Mouse (Mus musculus) CH12.LX (cell line): Measurements from ENCODE around the gene Tsnaxip1. TPM values are rescaled to one million over a fixed set of nuclear protein-coding genes. Genes with fewer than 3 reads are reported as not detected.

Experiments used
- polyA plus RNA-seq: library from polyadenylated mRNA; unstranded; fragments of >175 nt; gene quantifications from 2 replicates; pipeline ENCODE4 v1.2.1, GENCODE M21; 2012; ENCODE audit warnings: low read depth; ENCODE audit not compliant: insufficient read length
- total RNA-seq, 2 experiments: library from RNA; depleted of rRNA; stranded (reverse); fragments of 300-350 nt in 1 of 2; fragments of >200 nt in 1 of 2; gene quantifications; 2 replicates each; pipeline ENCODE4 v1.2.3; 2012 to 2014

The Tsnaxip1 gene
- total and polyA plus RNA-seq, 3 experiments, result 0.13 to 0.50 (median 0.13) TPM

Other genes with a start within 250 kb of the Tsnaxip1 start
Only the 20 nearest of the 25 such genes appear.
- gene Carmil2, start 141.5 kb upstream of the Tsnaxip1 start, total RNA-seq (2012; rRNA removed), result 7.5 and 7.6 TPM in 2 replicates
- 1.7 and 2.0 TPM in 2 replicates for gene Carmil2, start 141.5 kb upstream of the Tsnaxip1 start, total RNA-seq (2014; rRNA removed)
- gene Carmil2, start 141.5 kb upstream of the Tsnaxip1 start, polyA plus RNA-seq, result 32.6 and 33.2 TPM in 2 replicates
- gene Acd, start 126.6 kb upstream of the Tsnaxip1 start, total RNA-seq (2012; rRNA removed), result 10.9 and 11.9 TPM in 2 replicates
- 4.8 and 5.2 TPM in 2 replicates for gene Acd, start 126.6 kb upstream of the Tsnaxip1 start, total RNA-seq (2014; rRNA removed)
- 31.8 and 40.0 TPM in 2 replicates for gene Acd, start 126.6 kb upstream of the Tsnaxip1 start, polyA plus RNA-seq
- 17.5 and 32.3 TPM in 2 replicates for gene Pard6a, start 126.6 kb upstream of the Tsnaxip1 start, total RNA-seq (2012; rRNA removed)
- gene Pard6a, start 126.6 kb upstream of the Tsnaxip1 start, total RNA-seq (2014; rRNA removed), result 18.9 and 23.3 TPM in 2 replicates
- 10.0 and 15.9 TPM in 2 replicates for gene Pard6a, start 126.6 kb upstream of the Tsnaxip1 start, polyA plus RNA-seq
- gene 4933405L10Rik, start 120.1 kb upstream of the Tsnaxip1 start, total RNA-seq (2012; rRNA removed), result 0.25 TPM in 1 of 2 replicates, not detected in the other
- not detected in 2 replicates for gene 4933405L10Rik, start 120.1 kb upstream of the Tsnaxip1 start, total RNA-seq (2014; rRNA removed)
- not detected in 2 replicates for gene 4933405L10Rik, start 120.1 kb upstream of the Tsnaxip1 start, polyA plus RNA-seq
- 25.2 and 27.4 TPM in 2 replicates for gene Enkd1, start 119.5 kb upstream of the Tsnaxip1 start, total RNA-seq (2012; rRNA removed)
- gene Enkd1, start 119.5 kb upstream of the Tsnaxip1 start, total RNA-seq (2014; rRNA removed), result 15.6 and 17.7 TPM in 2 replicates
- 30.8 and 35.9 TPM in 2 replicates for gene Enkd1, start 119.5 kb upstream of the Tsnaxip1 start, polyA plus RNA-seq
- 3.1 and 4.7 TPM in 2 replicates for gene Gfod2, start 69.1 kb upstream of the Tsnaxip1 start, total RNA-seq (2012; rRNA removed)
- gene Gfod2, start 69.1 kb upstream of the Tsnaxip1 start, total RNA-seq (2014; rRNA removed), result 1.7 and 1.8 TPM in 2 replicates
- 3.1 and 3.4 TPM in 2 replicates for gene Gfod2, start 69.1 kb upstream of the Tsnaxip1 start, polyA plus RNA-seq
- 8.1 and 8.7 TPM in 2 replicates for gene Ranbp10, start 381 bp upstream of the Tsnaxip1 start, total RNA-seq (2012; rRNA removed)
- gene Ranbp10, start 381 bp upstream of the Tsnaxip1 start, total RNA-seq (2014; rRNA removed), result 7.4 and 7.9 TPM in 2 replicates
- 12.8 and 15.8 TPM in 2 replicates for gene Ranbp10, start 381 bp upstream of the Tsnaxip1 start, polyA plus RNA-seq
- gene Cenpt, start 25.5 kb downstream of the Tsnaxip1 start, total RNA-seq (2012; rRNA removed), result 21.3 and 21.4 TPM in 2 replicates
- 17.3 TPM in 2 replicates for gene Cenpt, start 25.5 kb downstream of the Tsnaxip1 start, total RNA-seq (2014; rRNA removed)
- gene Cenpt, start 25.5 kb downstream of the Tsnaxip1 start, polyA plus RNA-seq, result 28.2 and 29.4 TPM in 2 replicates
- gene Thap11, start 27.4 kb downstream of the Tsnaxip1 start, total RNA-seq (2012; rRNA removed), result 40.2 and 42.6 TPM in 2 replicates
- gene Thap11, start 27.4 kb downstream of the Tsnaxip1 start, total RNA-seq (2014; rRNA removed), result 29.7 and 31.9 TPM in 2 replicates
- gene Thap11, start 27.4 kb downstream of the Tsnaxip1 start, polyA plus RNA-seq, result 21.3 and 21.7 TPM in 2 replicates
- gene Nutf2, start 32.8 kb downstream of the Tsnaxip1 start, total RNA-seq (2012; rRNA removed), result 144 and 193 TPM in 2 replicates
- gene Nutf2, start 32.8 kb downstream of the Tsnaxip1 start, total RNA-seq (2014; rRNA removed), result 205 and 223 TPM in 2 replicates
- gene Nutf2, start 32.8 kb downstream of the Tsnaxip1 start, polyA plus RNA-seq, result 7.9 and 11.2 TPM in 2 replicates
- 41.6 and 47.0 TPM in 2 replicates for gene Edc4, start 53.1 kb downstream of the Tsnaxip1 start, total RNA-seq (2012; rRNA removed)
- gene Edc4, start 53.1 kb downstream of the Tsnaxip1 start, total RNA-seq (2014; rRNA removed), result 28.2 and 28.7 TPM in 2 replicates
- gene Edc4, start 53.1 kb downstream of the Tsnaxip1 start, polyA plus RNA-seq, result 37.5 and 46.4 TPM in 2 replicates
- gene Nrn1l, start 65.8 kb downstream of the Tsnaxip1 start, total RNA-seq (2012; rRNA removed), result 0.38 and 0.42 TPM in 2 replicates
- not detected in 2 replicates for gene Nrn1l, start 65.8 kb downstream of the Tsnaxip1 start, total RNA-seq (2014; rRNA removed)
- not detected in 2 replicates for gene Nrn1l, start 65.8 kb downstream of the Tsnaxip1 start, polyA plus RNA-seq
- 12.2 and 12.9 TPM in 2 replicates for gene Pskh1, start 72.7 kb downstream of the Tsnaxip1 start, total RNA-seq (2012; rRNA removed)
- gene Pskh1, start 72.7 kb downstream of the Tsnaxip1 start, total RNA-seq (2014; rRNA removed), result 10.5 and 11.0 TPM in 2 replicates
- 11.5 and 12.3 TPM in 2 replicates for gene Pskh1, start 72.7 kb downstream of the Tsnaxip1 start, polyA plus RNA-seq
- gene Ctrl, start 106.1 kb downstream of the Tsnaxip1 start, total RNA-seq (2012; rRNA removed), result 2.0 and 2.9 TPM in 2 replicates
- 1.3 and 1.5 TPM in 2 replicates for gene Ctrl, start 106.1 kb downstream of the Tsnaxip1 start, total RNA-seq (2014; rRNA removed)
- gene Ctrl, start 106.1 kb downstream of the Tsnaxip1 start, polyA plus RNA-seq, result 5.3 and 5.9 TPM in 2 replicates
- gene Psmb10, start 110.7 kb downstream of the Tsnaxip1 start, total RNA-seq (2012; rRNA removed), result 228 and 298 TPM in 2 replicates
- 136 and 137 TPM in 2 replicates for gene Psmb10, start 110.7 kb downstream of the Tsnaxip1 start, total RNA-seq (2014; rRNA removed)
- 227 and 313 TPM in 2 replicates for gene Psmb10, start 110.7 kb downstream of the Tsnaxip1 start, polyA plus RNA-seq
- gene Lcat, start 115.7 kb downstream of the Tsnaxip1 start, total RNA-seq (2012; rRNA removed), result 0.21 and 0.34 TPM in 2 replicates
- gene Lcat, start 115.7 kb downstream of the Tsnaxip1 start, total RNA-seq (2014; rRNA removed), result 0.18 TPM in 1 of 2 replicates, not detected in the other
- gene Lcat, start 115.7 kb downstream of the Tsnaxip1 start, polyA plus RNA-seq, result 0.17 and 0.25 TPM in 2 replicates
- 9.4 and 9.7 TPM in 2 replicates for gene Slc12a4, start 138.4 kb downstream of the Tsnaxip1 start, total RNA-seq (2012; rRNA removed)
- gene Slc12a4, start 138.4 kb downstream of the Tsnaxip1 start, total RNA-seq (2014; rRNA removed), result 2.8 and 4.2 TPM in 2 replicates
- 7.2 and 8.1 TPM in 2 replicates for gene Slc12a4, start 138.4 kb downstream of the Tsnaxip1 start, polyA plus RNA-seq
- gene Dpep3, start 151.7 kb downstream of the Tsnaxip1 start, total RNA-seq (2012; rRNA removed), result not detected in 2 replicates
- not detected in 2 replicates for gene Dpep3, start 151.7 kb downstream of the Tsnaxip1 start, total RNA-seq (2014; rRNA removed)
- gene Dpep3, start 151.7 kb downstream of the Tsnaxip1 start, polyA plus RNA-seq, result not detected in 2 replicates
- 20.9 and 23.2 TPM in 2 replicates for gene Dus2, start 163.6 kb downstream of the Tsnaxip1 start, total RNA-seq (2012; rRNA removed)
- 20.7 and 23.6 TPM in 2 replicates for gene Dus2, start 163.6 kb downstream of the Tsnaxip1 start, total RNA-seq (2014; rRNA removed)
- 27.2 and 27.7 TPM in 2 replicates for gene Dus2, start 163.6 kb downstream of the Tsnaxip1 start, polyA plus RNA-seq
- not detected in 2 replicates for gene Dpep2nb, start 178.2 kb downstream of the Tsnaxip1 start, total RNA-seq (2012; rRNA removed)
- not detected in 2 replicates for gene Dpep2nb, start 178.2 kb downstream of the Tsnaxip1 start, total RNA-seq (2014; rRNA removed)
- not detected in 2 replicates for gene Dpep2nb, start 178.2 kb downstream of the Tsnaxip1 start, polyA plus RNA-seq